Mouse (Mus musculus): Measurements from ENCODE around the gene Trio.

GRCm38 (mm10) chr15:27692161-27692560 lies 333.5 kb downstream of the Trio start:
- no peak for TF ChIP-seq CTCF (IDR thresholded peaks at IDR 0.05; ENCODE audit: extremely low read depth, insufficient read depth, insufficient read length, insufficient replicate concordance)
- no peak for TF ChIP-seq POLR2A (IDR thresholded peaks at IDR 0.05; ENCODE audit: low read depth, low read length)
